Comparison of ENCODE assay signal across 23 mouse cellular contexts in the genomic region with DNA sequence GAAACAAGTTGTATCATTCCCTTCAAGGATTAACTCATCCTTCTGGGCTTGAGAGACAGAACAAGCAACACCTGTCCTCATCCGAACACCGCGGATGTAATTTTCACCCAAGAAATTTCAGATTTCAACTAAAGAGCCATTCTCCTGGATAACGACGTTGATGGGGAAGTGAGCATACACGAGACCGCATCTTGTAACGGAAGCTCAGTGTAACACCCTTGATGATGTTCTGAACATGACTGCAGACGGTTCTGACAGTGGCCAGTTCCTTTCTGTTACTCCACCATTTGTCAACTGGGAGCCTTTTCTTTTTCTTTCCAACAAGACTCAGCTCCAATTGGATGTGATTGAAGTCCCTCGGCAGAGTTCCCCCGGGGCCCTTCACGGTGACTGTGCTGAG. TPM values are rescaled to one million over a fixed set of nuclear protein-coding genes. Genes with fewer than 3 reads are reported as not detected.
DNase-seq lines count a peak whose midpoint lies in the region; ATAC-seq and TF ChIP-seq lines count a peak whose summit lies in the region.
"Had no signal": no experiment of that assay in that cellular context is flagged by ENCODE, and none has a peak within 500 bp of the region (broad histone marks: within the 10 kb centered on the region; RNA-seq: fewer than 3 reads in every experiment).

No protein-coding gene starts in this region.

- 89% methylated on average over 12 of the region's 12 CpGs for WGBS in midbrain, embryonic 11.5 days
- 94% methylated on average over 12 of the region's 12 CpGs for WGBS in midbrain, embryonic 10.5 days
- 91% methylated on average over 12 of the region's 12 CpGs for WGBS in forebrain, embryonic 11.5 days

- no peak overlapping the region for H3K4me2 ChIP-seq in midbrain, embryonic 11.5 days
- H3K4me2 ChIP-seq in CH12.LX (ENCODE audit: insufficient read depth, low read depth, poor library complexity, severe bottlenecking), result peak overlapping the region; percentile 48
- H3K4me2 ChIP-seq in forebrain, embryonic 11.5 days (ENCODE audit: low read depth, low read length, severe bottlenecking), result no peak overlapping the region
- H3K4me2 ChIP-seq: embryonic facial prominence, embryonic 13.5 days; embryonic facial prominence, embryonic 15.5 days; forebrain, embryonic 13.5 days; forebrain, embryonic 15.5 days had no signal

- no peak for ATAC-seq in midbrain, embryonic 11.5 days (ENCODE audit: low FRiP score)
- ATAC-seq in forebrain, embryonic 11.5 days (replicated peaks; ENCODE audit: low FRiP score), result no peak
- ATAC-seq: forebrain, embryonic 13.5 days; forebrain, embryonic 15.5 days; forebrain, postnatal 0 days had no signal

- no peak overlapping the region for H3K9ac ChIP-seq in midbrain, embryonic 11.5 days (ENCODE audit: low read length)
- H3K9ac ChIP-seq in CH12.LX (ENCODE audit: insufficient read depth, low read depth), result peak overlapping the region; percentile 40
- H3K9ac ChIP-seq in MEL (ENCODE audit: control insufficient read depth, low read depth, low read length, poor library complexity, severe bottlenecking), result peak overlapping the region; percentile 55
- H3K9ac ChIP-seq in forebrain, embryonic 11.5 days (ENCODE audit: low read length), result no peak overlapping the region
- H3K9ac ChIP-seq: embryonic facial prominence, embryonic 13.5 days; embryonic facial prominence, embryonic 15.5 days; forebrain, embryonic 13.5 days; forebrain, embryonic 15.5 days; forebrain, postnatal 0 days had no signal

- H3K27ac ChIP-seq in midbrain, embryonic 11.5 days (ENCODE audit: low read depth, low read length), result no peak overlapping the region
- no peak overlapping the region for H3K27ac ChIP-seq in midbrain, embryonic 10.5 days (replicated peaks)
- no peak overlapping the region for H3K27ac ChIP-seq in CH12.LX (ENCODE audit: insufficient read depth, low read depth)
- peak overlapping the region; percentile 65 for H3K27ac ChIP-seq in MEL (ENCODE audit: control insufficient read depth, low read depth, low read length)
- H3K27ac ChIP-seq in forebrain, embryonic 11.5 days (ENCODE audit: low read depth, low read length), result no peak overlapping the region
- H3K27ac ChIP-seq: embryonic facial prominence, embryonic 13.5 days; embryonic facial prominence, embryonic 15.5 days; forebrain, embryonic 10.5 days; forebrain, embryonic 13.5 days; forebrain, embryonic 15.5 days had no signal

- peak; percentile 44 for DNase-seq in midbrain, embryonic 11.5 days (ENCODE audit: low spot score, missing footprints)
- no peak for DNase-seq in midbrain, embryonic 10.5 days (ENCODE audit: low spot score)
- DNase-seq in CH12.LX (ENCODE audit: extremely low read depth) (no peak), MEL (ENCODE audit: low read depth, low spot score) (peak; percentile 59)
- no peak for DNase-seq in spleen, postnatal 4 days (ENCODE audit: low spot score in 2 of 2)
- no peak for DNase-seq in forebrain, embryonic 11.5 days (ENCODE audit: low spot score)
- DNase-seq: adrenal gland, adult 2 months; adrenal gland, postnatal 10 days; adrenal gland, postnatal 25 days; cerebellum, adult 11 months; cerebellum, adult 18-20 months; cerebellum, adult 8-10 months; cerebellum, adult 9-11 months; cerebellum, postnatal 14 days; cerebellum, postnatal 36 days; embryo, embryonic 11 days; forebrain, postnatal 0 days had no signal

- no peaks in the 10 kb centered on the region for H3K9me3 ChIP-seq in midbrain, embryonic 11.5 days (ENCODE audit: control insufficient read depth, low read length)
- H3K9me3 ChIP-seq in midbrain, embryonic 10.5 days (replicated peaks), result no peaks in the 10 kb centered on the region
- H3K9me3 ChIP-seq in CH12.LX (replicated peaks; ENCODE audit: low read length) (no peaks in the 10 kb centered on the region), MEL (replicated peaks; ENCODE audit: insufficient read depth, low read length) (no peaks in the 10 kb centered on the region)
- no peaks in the 10 kb centered on the region for H3K9me3 ChIP-seq in forebrain, embryonic 11.5 days (ENCODE audit: control insufficient read depth, low read length)
- H3K9me3 ChIP-seq: embryonic facial prominence, embryonic 13.5 days; embryonic facial prominence, embryonic 15.5 days; forebrain, embryonic 10.5 days; forebrain, embryonic 13.5 days; forebrain, embryonic 15.5 days; G1E had no signal

- TF ChIP-seq EP300 in CH12.LX (IDR thresholded peaks at IDR 0.05; ENCODE audit: low read length), result no peak
- TF ChIP-seq EP300 in MEL (IDR thresholded peaks at IDR 0.05; ENCODE audit: low read depth in 1 of 2, low read length in 2 of 2), result no peak

- TF ChIP-seq POLR2A in CH12.LX (IDR thresholded peaks at IDR 0.05; ENCODE audit: low read depth, low read length), result no peak
- TF ChIP-seq POLR2A in MEL (IDR thresholded peaks at IDR 0.05; ENCODE audit: control insufficient read depth in 1 of 2, insufficient read depth in 1 of 2, low read depth in 1 of 2, low read length in 2 of 2, poor library complexity in 1 of 2), result no peak

- H3K4me1 ChIP-seq in midbrain, embryonic 11.5 days (ENCODE audit: control insufficient read depth, insufficient read depth, low read length), result no peaks in the 10 kb centered on the region
- H3K4me1 ChIP-seq in midbrain, embryonic 10.5 days, result no peaks in the 10 kb centered on the region
- H3K4me1 ChIP-seq in CH12.LX (ENCODE audit: control insufficient read depth in 1 of 2, insufficient read depth in 2 of 2) (peaks cover 3 to 8% of the 10 kb centered on the region in 2 experiments; a peak in 2 of 4 replicates), MEL (ENCODE audit: control insufficient read depth in 1 of 2, insufficient read depth in 2 of 2, low read length in 2 of 2) (peaks cover 5% of the 10 kb centered on the region in 2 experiments; a peak in 3 of 4 replicates)
- H3K4me1 ChIP-seq in forebrain, embryonic 11.5 days (replicated peaks; ENCODE audit: control insufficient read depth, insufficient read depth, low read length), result no peaks in the 10 kb centered on the region
- H3K4me1 ChIP-seq: embryonic facial prominence, embryonic 13.5 days; embryonic facial prominence, embryonic 15.5 days; forebrain, embryonic 10.5 days; forebrain, embryonic 13.5 days; forebrain, embryonic 15.5 days had no signal

- H3K4me3 ChIP-seq in midbrain, embryonic 11.5 days (ENCODE audit: low read depth, low read length), result no peak overlapping the region
- H3K4me3 ChIP-seq in midbrain, embryonic 10.5 days, result no peak overlapping the region
- H3K4me3 ChIP-seq in CH12.LX (replicated peaks in 1 of 3; ENCODE audit: low read depth in 2 of 3, low read length in 2 of 3, poor library complexity in 1 of 3) (peak overlapping the region in 2 of 3 experiments; percentile 10 to 43), MEL (ENCODE audit: control insufficient read depth in 1 of 2, insufficient read depth in 1 of 2, low read depth in 2 of 2, low read length in 2 of 2) (peak overlapping the region; percentile 53 to 71)
- H3K4me3 ChIP-seq in forebrain, embryonic 11.5 days (ENCODE audit: low read depth, low read length), result no peak overlapping the region
- H3K4me3 ChIP-seq: embryonic facial prominence, embryonic 13.5 days; embryonic facial prominence, embryonic 15.5 days; forebrain, embryonic 10.5 days; forebrain, embryonic 13.5 days; forebrain, embryonic 15.5 days had no signal

- TF ChIP-seq CTCF in CH12.LX (conservative IDR thresholded peaks at IDR 0.05 in 1 of 2, IDR thresholded peaks at IDR 0.05 in 1 of 2; ENCODE audit: low read depth in 2 of 2, low read length in 2 of 2) (no peak), MEL (IDR thresholded peaks at IDR 0.05 in 2 of 3, conservative IDR thresholded peaks at IDR 0.05 in 1 of 3; ENCODE audit: control insufficient read depth in 1 of 3, insufficient read depth in 1 of 3, low read depth in 2 of 3, low read length in 3 of 3, poor library complexity in 1 of 3, severe bottlenecking in 1 of 3) (no peak)

- H3K27me3 ChIP-seq in midbrain, embryonic 11.5 days (ENCODE audit: control insufficient read depth, insufficient read depth, low read length), result no peaks in the 10 kb centered on the region
- no peaks in the 10 kb centered on the region for H3K27me3 ChIP-seq in midbrain, embryonic 10.5 days (ENCODE audit: low read depth, poor library complexity, severe bottlenecking)
- H3K27me3 ChIP-seq in CH12.LX (replicated peaks) (no peaks in the 10 kb centered on the region), MEL (ENCODE audit: control insufficient read depth in 1 of 2, insufficient read depth in 2 of 2, low read length in 2 of 2) (no peaks in the 10 kb centered on the region)
- no peaks in the 10 kb centered on the region for H3K27me3 ChIP-seq in forebrain, embryonic 11.5 days (ENCODE audit: control insufficient read depth, insufficient read depth, low read length)
- H3K27me3 ChIP-seq: embryonic facial prominence, embryonic 15.5 days; forebrain, embryonic 13.5 days; forebrain, embryonic 15.5 days had no signal

- in situ Hi-C loops in CH12.LX (cut with MboI; ENCODE audit: low pct_ligation_motif_present, low pct_unique_long_range_greater_than_20kb, low sequenced_read_pairs), result no loop called here

- dilution Hi-C loops in CH12.LX (cut with MboI; ENCODE audit: extremely low pct_ligation_motif_present, extremely low pct_unique_long_range_greater_than_20kb, low sequenced_read_pairs), result no loop called here

- H3K36me3 ChIP-seq in midbrain, embryonic 11.5 days (ENCODE audit: control insufficient read depth, insufficient read depth, low read length), result no peaks in the 10 kb centered on the region
- H3K36me3 ChIP-seq in midbrain, embryonic 10.5 days, result no peaks in the 10 kb centered on the region
- H3K36me3 ChIP-seq in CH12.LX (replicated peaks in 1 of 2; ENCODE audit: control insufficient read depth in 1 of 2, insufficient read depth in 1 of 2, low read length in 1 of 2) (no peaks in the 10 kb centered on the region), MEL (ENCODE audit: control insufficient read depth in 1 of 2, insufficient read depth in 2 of 2, low read length in 2 of 2) (peaks cover 0 to 22% of the 10 kb centered on the region in 2 experiments; a peak in 2 of 4 replicates)
- no peaks in the 10 kb centered on the region for H3K36me3 ChIP-seq in forebrain, embryonic 11.5 days (ENCODE audit: control insufficient read depth, insufficient read depth, low read length)
- H3K36me3 ChIP-seq: embryonic facial prominence, embryonic 13.5 days; embryonic facial prominence, embryonic 15.5 days; forebrain, embryonic 10.5 days; forebrain, embryonic 15.5 days; G1E had no signal

- TF ChIP-seq RAD21 in CH12.LX (IDR thresholded peaks at IDR 0.05; ENCODE audit: low read depth, low read length) (no peak), MEL (IDR thresholded peaks at IDR 0.05; ENCODE audit: low read depth, low read length) (no peak)

- no peaks in the 10 kb centered on the region for H3K79me2 ChIP-seq in CH12.LX (replicated peaks; ENCODE audit: control insufficient read depth, extremely low read depth, insufficient read depth, poor library complexity, severe bottlenecking)
- no peaks in the 10 kb centered on the region for H3K79me2 ChIP-seq in MEL (ENCODE audit: control insufficient read depth, insufficient read depth, low read length, poor library complexity)

RNA-seq across cellular contexts. Expression of gene Ube2e3, which starts 22.6 kb away (rescaled TPM):
- polyA plus RNA-seq in midbrain, embryonic 11.5 days (2014; fragmentation: Nextera tagmentation; extraction: Ambion mirVana), result 287 and 293 TPM in 2 replicates
- 215 and 239 TPM in 2 replicates for polyA plus RNA-seq in midbrain, embryonic 10.5 days (2016; fragmentation: Nextera tagmentation; extraction: Ambion mirVana)
- total RNA-seq in CH12.LX (2012; rRNA removed) (22.1 and 26.8 TPM in 2 replicates), CH12.LX (2014; rRNA removed) (66.4 and 81.8 TPM in 2 replicates), MEL (2012; rRNA removed) (41.9 and 49.4 TPM in 2 replicates)
- polyA plus RNA-seq in CH12.LX (2012; ENCODE audit: insufficient read length, low read depth) (44.7 TPM in 2 replicates), MEL (2012; ENCODE audit: insufficient read depth in 1 of 2, insufficient read length in 2 of 2, low read depth in 1 of 2, low replicate concordance in 2 of 2, missing spikeins in 1 of 2) (100 to 1,000 TPM in 1 of 2 experiments, 10 to 100 TPM in 1; 99.4 to 160 TPM)
- polyA plus RNA-seq in forebrain, embryonic 11.5 days (2014; fragmentation: Nextera tagmentation; extraction: Ambion mirVana), result 248 and 256 TPM in 2 replicates

Comparison
In these comparisons a context has a peak if more than half of its experiments do, and no peak if none do; other contexts are left out.
1. DNase-seq: peak in midbrain, embryonic 11.5 days (single experiment) and MEL (single experiment); none in midbrain, embryonic 10.5 days (single experiment), CH12.LX (single experiment), spleen, postnatal 4 days (0 of 2) and forebrain, embryonic 11.5 days (single experiment).
2. H3K4me3 ChIP-seq: peak in CH12.LX (2 of 3) and MEL (2 of 2); none in midbrain, embryonic 11.5 days (single experiment), midbrain, embryonic 10.5 days (single experiment) and forebrain, embryonic 11.5 days (single experiment).
3. H3K9ac ChIP-seq: peak in CH12.LX (single experiment) and MEL (single experiment); none in midbrain, embryonic 11.5 days (single experiment) and forebrain, embryonic 11.5 days (single experiment).